Mouse (Mus musculus): ENCODE data around the gene Ces1f. TPM values are rescaled to one million over a fixed set of nuclear protein-coding genes. Genes with fewer than 3 reads are reported as not detected.

Ces1f gene
- polyA plus RNA-seq (2012; ENCODE audit: insufficient read depth, insufficient read length, missing spikeins): not detected in 2 replicates

- H3K27ac ChIP-seq (ENCODE audit: insufficient read depth, low read depth, low read length): no peak within 1 kb of the TSS
- TF ChIP-seq CTCF (IDR thresholded peaks at IDR 0.05; ENCODE audit: low read depth, low read length) (no peak), POLR2A (IDR thresholded peaks at IDR 0.05; ENCODE audit: borderline replicate concordance, low read depth, low read length) (no peak)
- H3K4me3 ChIP-seq (ENCODE audit: insufficient read depth, low read length): no peak within 1 kb of the TSS
- H3K4me1 ChIP-seq (ENCODE audit: control insufficient read depth, insufficient read depth, low read length): no peaks in the 10 kb centered on the region
Observed at GRCm38 (mm10) chr8:93279556-93279955, at the start of gene Ces1f. TSS of gene Ces1f (minus strand) at chr8:93279747.

- H3K4me3 ChIP-seq (ENCODE audit: insufficient read depth, low read length): no peak overlapping the region
- H3K27ac ChIP-seq (ENCODE audit: insufficient read depth, low read depth, low read length): no peak overlapping the region
- no peaks in the 10 kb centered on the region for H3K4me1 ChIP-seq (ENCODE audit: control insufficient read depth, insufficient read depth, low read length)
- no peak for TF ChIP-seq CTCF (IDR thresholded peaks at IDR 0.05; ENCODE audit: low read depth, low read length)
- TF ChIP-seq POLR2A (IDR thresholded peaks at IDR 0.05; ENCODE audit: borderline replicate concordance, low read depth, low read length): no peak
Observed at GRCm38 (mm10) chr8:93325123-93325522, 45.6 kb upstream of the Ces1f start.

GRCm38 (mm10) chr8:93317031-93317430 lies 37.5 kb upstream of the Ces1f start:
- Histone ChIP-seq H3K4me3 (ENCODE audit: insufficient read depth, low read length) (no peak overlapping the region), H3K27ac (ENCODE audit: insufficient read depth, low read depth, low read length) (no peak overlapping the region), H3K4me1 (ENCODE audit: control insufficient read depth, insufficient read depth, low read length) (no peaks in the 10 kb centered on the region)
- TF ChIP-seq POLR2A (IDR thresholded peaks at IDR 0.05; ENCODE audit: borderline replicate concordance, low read depth, low read length): no peak
- TF ChIP-seq CTCF (IDR thresholded peaks at IDR 0.05; ENCODE audit: low read depth, low read length): no peak

GRCm38 (mm10) chr8:93315557-93315956 lies 36.0 kb upstream of the Ces1f start:
- H3K4me1 ChIP-seq (ENCODE audit: control insufficient read depth, insufficient read depth, low read length): no peaks in the 10 kb centered on the region
- H3K4me3 ChIP-seq (ENCODE audit: insufficient read depth, low read length): no peak overlapping the region
- no peak for TF ChIP-seq CTCF (IDR thresholded peaks at IDR 0.05; ENCODE audit: low read depth, low read length)
- no peak for TF ChIP-seq POLR2A (IDR thresholded peaks at IDR 0.05; ENCODE audit: borderline replicate concordance, low read depth, low read length)
- H3K27ac ChIP-seq (ENCODE audit: insufficient read depth, low read depth, low read length): no peak overlapping the region

GRCm38 (mm10) chr8:93283896-93284295 lies 4.3 kb upstream of the Ces1f start:
- Histone ChIP-seq H3K4me1 (ENCODE audit: control insufficient read depth, insufficient read depth, low read length) (no peaks in the 10 kb centered on the region), H3K27ac (ENCODE audit: insufficient read depth, low read depth, low read length) (no peak overlapping the region), H3K4me3 (ENCODE audit: insufficient read depth, low read length) (no peak overlapping the region)
- TF ChIP-seq CTCF (IDR thresholded peaks at IDR 0.05; ENCODE audit: low read depth, low read length): no peak

GRCm38 (mm10) chr8:93282349-93282748 lies 2.8 kb upstream of the Ces1f start:
- no peak for TF ChIP-seq CTCF (IDR thresholded peaks at IDR 0.05; ENCODE audit: low read depth, low read length)
- TF ChIP-seq POLR2A (IDR thresholded peaks at IDR 0.05; ENCODE audit: borderline replicate concordance, low read depth, low read length): no peak
- H3K4me1 ChIP-seq (ENCODE audit: control insufficient read depth, insufficient read depth, low read length): no peaks in the 10 kb centered on the region
- H3K4me3 ChIP-seq (ENCODE audit: insufficient read depth, low read length): no peak overlapping the region
- H3K27ac ChIP-seq (ENCODE audit: insufficient read depth, low read depth, low read length): no peak overlapping the region

GRCm38 (mm10) chr8:93278176-93278805 lies 1.3 kb downstream of the Ces1f start:
- no peak overlapping the region for H3K27ac ChIP-seq (ENCODE audit: insufficient read depth, low read depth, low read length)
- TF ChIP-seq POLR2A (IDR thresholded peaks at IDR 0.05; ENCODE audit: borderline replicate concordance, low read depth, low read length): no peak
- no peak for TF ChIP-seq CTCF (IDR thresholded peaks at IDR 0.05; ENCODE audit: low read depth, low read length)
- H3K4me3 ChIP-seq (ENCODE audit: insufficient read depth, low read length): no peak overlapping the region
- H3K4me1 ChIP-seq (ENCODE audit: control insufficient read depth, insufficient read depth, low read length): no peaks in the 10 kb centered on the region

- TF ChIP-seq POLR2A (IDR thresholded peaks at IDR 0.05; ENCODE audit: borderline replicate concordance, low read depth, low read length): no peak
- TF ChIP-seq CTCF (IDR thresholded peaks at IDR 0.05; ENCODE audit: low read depth, low read length): no peak
- Histone ChIP-seq H3K4me1 (ENCODE audit: control insufficient read depth, insufficient read depth, low read length) (no peaks in the 10 kb centered on the region), H3K27ac (ENCODE audit: insufficient read depth, low read depth, low read length) (no peak overlapping the region), H3K4me3 (ENCODE audit: insufficient read depth, low read length) (no peak overlapping the region)
Observed at GRCm38 (mm10) chr8:93274609-93275008, 4.9 kb downstream of the Ces1f start.

- Histone ChIP-seq H3K27ac (ENCODE audit: insufficient read depth, low read depth, low read length) (no peak overlapping the region), H3K4me1 (ENCODE audit: control insufficient read depth, insufficient read depth, low read length) (no peaks in the 10 kb centered on the region), H3K4me3 (ENCODE audit: insufficient read depth, low read length) (no peak overlapping the region)
- TF ChIP-seq POLR2A (IDR thresholded peaks at IDR 0.05; ENCODE audit: borderline replicate concordance, low read depth, low read length) (no peak), CTCF (IDR thresholded peaks at IDR 0.05; ENCODE audit: low read depth, low read length) (no peak)
Observed at GRCm38 (mm10) chr8:93273321-93273720, 6.2 kb downstream of the Ces1f start.

GRCm38 (mm10) chr8:93272686-93273085 lies 6.9 kb downstream of the Ces1f start:
- no peak overlapping the region for H3K27ac ChIP-seq (ENCODE audit: insufficient read depth, low read depth, low read length)

More at GRCm38 (mm10) chr8:93272686-93273085, 6.9 kb downstream of the Ces1f start:
- no peak overlapping the region for H3K4me3 ChIP-seq (ENCODE audit: insufficient read depth, low read length)
- TF ChIP-seq CTCF (IDR thresholded peaks at IDR 0.05; ENCODE audit: low read depth, low read length): no peak
- TF ChIP-seq POLR2A (IDR thresholded peaks at IDR 0.05; ENCODE audit: borderline replicate concordance, low read depth, low read length): no peak
- H3K4me1 ChIP-seq (ENCODE audit: control insufficient read depth, insufficient read depth, low read length): no peaks in the 10 kb centered on the region

All from bone marrow macrophage, adult 2 months (primary cell).